Mouse (Mus musculus) cortical plate, adult 2 months (tissue): ENCODE results near the gene Fam189a1. TPM values are rescaled to one million over a fixed set of nuclear protein-coding genes. Genes with fewer than 3 reads are reported as not detected.

Experiments used
- H3K27ac ChIP-seq: fragments of 200-500 bp; 2 replicates; pipeline ENCODE4 v1.5.1; 2012; ENCODE audit warnings: low read length, control low read depth, inconsistent platforms; ENCODE audit not compliant: insufficient read depth
- H3K4me1 ChIP-seq: fragments of 200-500 bp; 2 replicates; pipeline ENCODE4 v1.6.1; 2011; ENCODE audit warnings: low read length; ENCODE audit not compliant: control insufficient read depth, insufficient read depth
- H3K4me3 ChIP-seq: fragments of 200-500 bp; 2 replicates; pipeline ENCODE4 v1.5.1; 2011; ENCODE audit warnings: mild to moderate bottlenecking, low read length, control low read depth; ENCODE audit not compliant: insufficient read depth
- CTCF ChIP-seq: fragments of 200-500 bp; IDR thresholded peaks from 2 replicates; pipeline ENCODE4 v1.5.1; 2011; ENCODE audit warnings: mild to moderate bottlenecking, control low read depth, low read length; ENCODE audit not compliant: insufficient read depth; ENCODE audit errors: extremely low read depth
- POLR2A ChIP-seq: fragments of 200-500 bp; IDR thresholded peaks from 2 replicates; pipeline ENCODE4 v1.6.1; 2011; ENCODE audit warnings: mild to moderate bottlenecking, low read length, control low read depth; ENCODE audit not compliant: insufficient read depth; ENCODE audit errors: extremely low read depth
- polyA plus RNA-seq: library from polyadenylated mRNA; depleted of rRNA; stranded (reverse); fragments of >200 nt; gene quantifications from 2 replicates; pipeline ENCODE4 v1.2.3, GENCODE M21; 2012

Gene Fam189a1
- polyA plus RNA-seq, 1 experiment, result 61.3 TPM

GRCm38 (mm10) chr7:64936927-64937326, 219.4 kb downstream of the Fam189a1 start:
- peaks cover 3% of the 10 kb centered on the region; the same call in 1 of the 2 replicates for H3K4me1 ChIP-seq
- no peak overlapping the region for H3K4me3 ChIP-seq
- TF ChIP-seq POLR2A (no peak), CTCF (no peak)
- H3K27ac ChIP-seq, result no peak overlapping the region

- Histone ChIP-seq H3K27ac (no peak overlapping the region), H3K4me1 (peaks cover 10% of the 10 kb centered on the region), H3K4me3 (no peak overlapping the region)
- TF ChIP-seq POLR2A (no peak), CTCF (no peak)
Observed at GRCm38 (mm10) chr7:64934115-64934514, 222.3 kb downstream of the Fam189a1 start.

- H3K4me1 ChIP-seq, result peaks cover 10% of the 10 kb centered on the region
- H3K4me3 ChIP-seq, result no peak overlapping the region
- no peak overlapping the region for H3K27ac ChIP-seq
- TF ChIP-seq POLR2A (no peak), CTCF (no peak)
Observed at GRCm38 (mm10) chr7:64930980-64931379, 225.4 kb downstream of the Fam189a1 start.

DNA sequence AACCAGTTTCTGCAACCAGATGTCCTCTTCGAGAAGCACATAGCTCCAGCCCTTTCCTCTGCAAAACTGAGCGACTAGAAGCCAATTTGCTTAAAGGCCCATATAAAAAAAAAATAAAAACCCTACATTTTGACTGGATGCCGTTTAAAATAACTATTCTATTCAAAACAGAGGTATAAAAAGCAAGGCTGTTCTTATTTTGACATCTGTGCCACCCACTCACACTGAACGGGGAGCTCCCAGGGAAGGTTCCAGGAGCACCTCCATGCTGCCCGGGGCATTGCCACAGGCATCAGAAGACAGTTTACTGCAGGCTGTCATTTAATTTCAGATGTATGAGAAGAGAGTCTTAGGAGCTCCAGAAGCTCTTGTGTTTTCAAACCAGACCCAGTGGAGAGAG, 232.5 kb downstream of the Fam189a1 start:
- TF ChIP-seq CTCF (no peak), POLR2A (no peak)
- peaks cover 10% of the 10 kb centered on the region for H3K4me1 ChIP-seq
- H3K27ac ChIP-seq, result peak overlapping the region; percentile 80
- H3K4me3 ChIP-seq, result no peak overlapping the region

DNA sequence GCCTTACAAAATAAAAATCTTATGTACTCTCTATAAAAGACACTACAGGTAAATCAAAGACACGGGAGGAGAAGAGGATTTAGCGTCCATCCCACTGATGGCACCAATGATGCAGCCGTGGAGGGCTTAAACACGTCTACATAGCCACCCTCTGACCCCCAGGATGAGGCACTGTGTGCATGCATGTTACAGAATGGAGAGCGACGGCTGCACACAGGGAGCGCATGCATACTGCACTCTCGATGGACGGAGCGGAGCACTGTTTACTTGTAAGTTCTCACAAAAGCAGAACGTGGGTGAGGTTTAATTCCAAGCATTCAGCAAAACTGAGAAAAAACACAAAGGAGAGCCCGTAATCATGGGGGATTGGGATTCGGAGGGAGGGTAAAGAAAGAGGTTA, 235.2 kb downstream of the Fam189a1 start:
- peaks cover 10% of the 10 kb centered on the region for H3K4me1 ChIP-seq
- no peak overlapping the region for H3K27ac ChIP-seq
- no peak overlapping the region for H3K4me3 ChIP-seq
- TF ChIP-seq CTCF (no peak), POLR2A (no peak)

DNA sequence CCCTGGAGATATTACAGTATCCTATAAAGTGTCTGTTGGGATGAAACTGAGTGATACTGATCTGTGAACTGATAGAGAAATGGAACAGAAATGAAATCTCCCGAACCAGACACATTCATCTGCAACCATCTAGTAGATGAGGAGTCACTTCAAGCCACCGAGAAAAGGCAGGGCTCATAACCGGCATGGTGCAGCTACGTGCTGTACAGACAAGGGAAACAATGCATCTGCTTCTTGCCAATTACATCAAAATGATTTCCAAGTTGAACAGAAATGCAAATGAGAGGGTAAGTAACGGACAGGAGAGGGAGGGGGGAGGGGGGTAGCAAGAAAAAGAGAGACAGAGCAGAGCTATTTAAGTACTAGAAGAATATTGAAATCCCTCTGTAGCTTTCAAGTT, 235.6 kb downstream of the Fam189a1 start:
- no peak overlapping the region for H3K27ac ChIP-seq

DNA sequence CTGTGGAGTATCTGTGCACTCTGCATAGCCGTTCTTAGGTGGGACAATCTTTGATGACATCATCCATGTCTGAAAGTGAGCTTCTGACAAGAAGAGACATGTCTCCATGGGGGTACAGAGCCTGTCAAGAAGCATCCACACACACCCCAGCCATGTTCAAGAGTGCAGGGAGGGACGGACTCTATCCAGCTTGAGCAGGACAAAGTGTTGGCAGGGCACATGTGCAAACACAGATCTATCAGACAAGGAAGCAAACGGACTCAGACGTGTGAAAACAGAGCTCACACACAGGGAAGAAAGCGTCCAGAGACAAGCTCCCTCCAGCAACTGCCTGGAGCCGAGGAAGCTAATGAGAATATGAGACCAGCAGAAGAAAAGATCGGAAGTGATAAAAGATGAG, 239.7 kb downstream of the Fam189a1 start:
- Histone ChIP-seq H3K4me3 (no peak overlapping the region), H3K4me1 (peaks cover 7% of the 10 kb centered on the region), H3K27ac (no peak overlapping the region)
- TF ChIP-seq POLR2A, result no peak
- TF ChIP-seq CTCF, result no peak

More for the DNA sequence above, 235.6 kb downstream of the Fam189a1 start:
- no peak overlapping the region for H3K4me3 ChIP-seq
- TF ChIP-seq CTCF (no peak), POLR2A (no peak)
- peaks cover 10% of the 10 kb centered on the region for H3K4me1 ChIP-seq

DNA sequence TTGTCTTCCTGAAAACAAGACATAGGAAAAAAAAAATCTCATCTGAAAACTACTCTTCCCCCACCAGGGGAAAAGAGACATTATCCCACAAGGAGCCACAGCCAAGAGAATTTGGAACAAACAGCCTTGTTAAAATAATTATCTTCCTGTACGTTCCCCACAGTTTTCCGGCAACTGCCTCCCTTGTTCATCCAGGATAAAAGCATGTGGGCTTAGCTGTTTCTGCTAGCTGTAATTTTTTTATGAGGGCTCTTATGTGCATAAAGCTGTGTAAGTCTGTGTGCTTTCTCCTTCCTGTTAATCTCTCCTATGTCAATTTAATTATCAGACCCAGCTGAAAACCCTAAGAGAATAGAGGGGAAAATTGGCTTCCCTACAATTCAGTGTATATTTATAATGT, 241.2 kb downstream of the Fam189a1 start:
- Histone ChIP-seq H3K27ac (no peak overlapping the region), H3K4me3 (no peak overlapping the region), H3K4me1 (peaks cover 11% of the 10 kb centered on the region)
- TF ChIP-seq CTCF, result no peak
- TF ChIP-seq POLR2A, result no peak

- H3K27ac ChIP-seq, result peak overlapping the region; percentile 38
- peaks cover 11% of the 10 kb centered on the region for H3K4me1 ChIP-seq
- TF ChIP-seq POLR2A (no peak), CTCF (no peak)
- H3K4me3 ChIP-seq, result no peak overlapping the region
Observed at GRCm38 (mm10) chr7:64911945-64912344, 244.4 kb downstream of the Fam189a1 start.

DNA sequence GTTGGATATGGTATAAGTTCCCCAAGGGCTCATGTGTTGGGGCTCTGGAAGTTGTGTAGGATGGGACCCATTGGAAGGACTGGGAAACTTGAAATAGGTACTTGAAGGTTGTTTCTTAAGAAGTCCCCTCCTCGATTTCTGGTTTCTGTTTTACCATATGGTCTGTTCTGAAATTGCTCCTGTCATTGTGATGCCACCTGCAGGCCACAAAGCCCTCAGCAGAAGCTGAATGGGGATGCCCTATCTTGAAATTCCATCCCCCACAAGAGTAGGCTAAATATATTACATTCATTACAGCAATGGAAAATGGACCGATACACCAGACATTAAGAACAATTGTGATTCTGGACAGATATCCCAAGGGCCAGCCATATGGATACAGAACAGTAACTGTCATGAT, 246.2 kb downstream of the Fam189a1 start:
- no peak overlapping the region for H3K4me3 ChIP-seq
- no peak overlapping the region for H3K27ac ChIP-seq
- peaks cover 8% of the 10 kb centered on the region for H3K4me1 ChIP-seq
- TF ChIP-seq CTCF, result no peak
- no peak for TF ChIP-seq POLR2A
